Mouse (Mus musculus): ENCODE measurements around the gene Elovl6. TPM values are rescaled to one million over a fixed set of nuclear protein-coding genes. Genes with fewer than 3 reads are reported as not detected.

The Elovl6 gene
- total and polyA plus RNA-seq, 3 experiments, result 15.0 to 17.2 TPM; not detected in 1

- DNase-seq (ENCODE audit: low read depth, low spot score), result no peak
- Histone ChIP-seq H3K4me3 (ENCODE audit: control insufficient read depth in 1 of 2, insufficient read depth in 1 of 2, low read depth in 2 of 2, low read length in 2 of 2) (no peak overlapping the region), H3K27ac (ENCODE audit: control insufficient read depth, low read depth, low read length) (no peak overlapping the region), H3K27me3 (ENCODE audit: control insufficient read depth in 1 of 2, insufficient read depth in 2 of 2, low read length in 2 of 2) (no peaks in the 10 kb centered on the region), H3K36me3 (ENCODE audit: control insufficient read depth in 1 of 2, insufficient read depth in 2 of 2, low read length in 2 of 2) (peaks cover 0 to 10% of the 10 kb centered on the region in 2 experiments; a peak in 2 of 4 replicates), H3K9me3 (replicated peaks; ENCODE audit: insufficient read depth, low read length) (no peaks in the 10 kb centered on the region), H3K79me2 (ENCODE audit: control insufficient read depth, insufficient read depth, low read length, poor library complexity) (no peaks in the 10 kb centered on the region), H3K4me1 (ENCODE audit: control insufficient read depth in 1 of 2, insufficient read depth in 2 of 2, low read length in 2 of 2) (peaks cover 3 to 16% of the 10 kb centered on the region in 2 experiments; a peak in 3 of 4 replicates), H3K9ac (ENCODE audit: control insufficient read depth, low read depth, low read length, poor library complexity, severe bottlenecking) (no peak overlapping the region)
- TF ChIP-seq MYB (IDR thresholded peaks at IDR 0.05; ENCODE audit: low read depth, low read length), result no peak
- TF ChIP-seq TAL1 (IDR thresholded peaks at IDR 0.05; ENCODE audit: low read length), result no peak
- TF ChIP-seq GABPA (IDR thresholded peaks at IDR 0.05; ENCODE audit: low read depth, low read length), result no peak
Measured at GRCm38 (mm10) chr3:129680258-129680657, 148.1 kb downstream of the Elovl6 start.

- no peaks in the 10 kb centered on the region for H3K27me3 ChIP-seq (ENCODE audit: control insufficient read depth in 1 of 2, insufficient read depth in 2 of 2, low read length in 2 of 2)
- peaks cover 3 to 16% of the 10 kb centered on the region in 2 experiments; a peak in 3 of 4 replicates for H3K4me1 ChIP-seq (ENCODE audit: control insufficient read depth in 1 of 2, insufficient read depth in 2 of 2, low read length in 2 of 2)
- H3K4me3 ChIP-seq (ENCODE audit: control insufficient read depth in 1 of 2, insufficient read depth in 1 of 2, low read depth in 2 of 2, low read length in 2 of 2), result no peak overlapping the region
- H3K9ac ChIP-seq (ENCODE audit: control insufficient read depth, low read depth, low read length, poor library complexity, severe bottlenecking), result no peak overlapping the region
- H3K36me3 ChIP-seq (ENCODE audit: control insufficient read depth in 1 of 2, insufficient read depth in 2 of 2, low read length in 2 of 2), result peaks cover 0 to 10% of the 10 kb centered on the region in 2 experiments; a peak in 2 of 4 replicates
- peak overlapping the region; percentile 61 for H3K27ac ChIP-seq (ENCODE audit: control insufficient read depth, low read depth, low read length)
- no peak for TF ChIP-seq E2F4 (IDR thresholded peaks at IDR 0.05; ENCODE audit: borderline replicate concordance, low read depth, low read length)
- TF ChIP-seq POLR2A (IDR thresholded peaks at IDR 0.05; ENCODE audit: control insufficient read depth in 1 of 2, insufficient read depth in 1 of 2, low read depth in 1 of 2, low read length in 2 of 2, poor library complexity in 1 of 2), result no peak
- no peak for TF ChIP-seq SIN3A (IDR thresholded peaks at IDR 0.05; ENCODE audit: low read length)
- no peak for TF ChIP-seq SMC3 (IDR thresholded peaks at IDR 0.05; ENCODE audit: low read depth, low read length)
- no peak for TF ChIP-seq ZMIZ1 (IDR thresholded peaks at IDR 0.05; ENCODE audit: low read depth, low read length)
- TF ChIP-seq KAT2A (conservative IDR thresholded peaks at IDR 0.05; ENCODE audit: low read depth, low read length), result no peak
- TF ChIP-seq TCF12 (IDR thresholded peaks at IDR 0.05; ENCODE audit: low read depth, low read length), result no peak
- TF ChIP-seq EP300 (IDR thresholded peaks at IDR 0.05; ENCODE audit: low read depth in 1 of 2, low read length in 2 of 2), result no peak
- TF ChIP-seq ZC3H11A (IDR thresholded peaks at IDR 0.05; ENCODE audit: low read depth, low read length), result no peak
- TF ChIP-seq NELFE (IDR thresholded peaks at IDR 0.05; ENCODE audit: low read depth, low read length), result no peak
- no peak for TF ChIP-seq UBTF (IDR thresholded peaks at IDR 0.05; ENCODE audit: borderline replicate concordance, insufficient read depth, low read depth, low read length)
- TF ChIP-seq POLR2AphosphoS5 (IDR thresholded peaks at IDR 0.05; ENCODE audit: borderline replicate concordance, low read depth, low read length), result no peak
- DNase-seq (ENCODE audit: low read depth, low spot score), result peak; percentile 21
- H3K9me3 ChIP-seq (replicated peaks; ENCODE audit: insufficient read depth, low read length), result no peaks in the 10 kb centered on the region
- no peaks in the 10 kb centered on the region for H3K79me2 ChIP-seq (ENCODE audit: control insufficient read depth, insufficient read depth, low read length, poor library complexity)
Measured at GRCm38 (mm10) chr3:129681841-129682240, 149.7 kb downstream of the Elovl6 start.

GRCm38 (mm10) chr3:129682389-129682788, 150.2 kb downstream of the Elovl6 start:
- DNase-seq (ENCODE audit: low read depth, low spot score), result peak; percentile 84
- Histone ChIP-seq H3K9me3 (replicated peaks; ENCODE audit: insufficient read depth, low read length) (no peaks in the 10 kb centered on the region), H3K36me3 (ENCODE audit: control insufficient read depth in 1 of 2, insufficient read depth in 2 of 2, low read length in 2 of 2) (peaks cover 0 to 10% of the 10 kb centered on the region in 2 experiments; a peak in 2 of 4 replicates), H3K79me2 (ENCODE audit: control insufficient read depth, insufficient read depth, low read length, poor library complexity) (no peaks in the 10 kb centered on the region), H3K27me3 (ENCODE audit: control insufficient read depth in 1 of 2, insufficient read depth in 2 of 2, low read length in 2 of 2) (no peaks in the 10 kb centered on the region), H3K4me3 (ENCODE audit: control insufficient read depth in 1 of 2, insufficient read depth in 1 of 2, low read depth in 2 of 2, low read length in 2 of 2) (no peak overlapping the region; a peak in 1 of 4 replicates), H3K9ac (ENCODE audit: control insufficient read depth, low read depth, low read length, poor library complexity, severe bottlenecking) (no peak overlapping the region), H3K4me1 (ENCODE audit: control insufficient read depth in 1 of 2, insufficient read depth in 2 of 2, low read length in 2 of 2) (peaks cover 3 to 16% of the 10 kb centered on the region in 2 experiments; a peak in 3 of 4 replicates), H3K27ac (ENCODE audit: control insufficient read depth, low read depth, low read length) (peak overlapping the region; percentile 98)
- TF ChIP-seq GABPA (IDR thresholded peaks at IDR 0.05; ENCODE audit: low read depth, low read length) (no peak), POLR2AphosphoS5 (IDR thresholded peaks at IDR 0.05; ENCODE audit: borderline replicate concordance, low read depth, low read length) (no peak), USF2 (IDR thresholded peaks at IDR 0.05; ENCODE audit: borderline replicate concordance in 1 of 2, insufficient read depth in 1 of 2, low read depth in 1 of 2, low read length in 2 of 2) (no peak), CHD2 (IDR thresholded peaks at IDR 0.05; ENCODE audit: low read length) (no peak), TAL1 (IDR thresholded peaks at IDR 0.05; ENCODE audit: low read length) (0 out of 2 replicates have a peak, but pooled peaks have one; percentile 9), ZKSCAN1 (IDR thresholded peaks at IDR 0.05; ENCODE audit: low read depth, low read length) (no peak), TBP (IDR thresholded peaks at IDR 0.05; ENCODE audit: low read depth, low read length) (no peak), RAD21 (IDR thresholded peaks at IDR 0.05; ENCODE audit: low read depth, low read length) (no peak), SMC3 (IDR thresholded peaks at IDR 0.05; ENCODE audit: low read depth, low read length) (no peak), UBTF (IDR thresholded peaks at IDR 0.05; ENCODE audit: borderline replicate concordance, insufficient read depth, low read depth, low read length) (no peak), NRF1 (IDR thresholded peaks at IDR 0.05; ENCODE audit: insufficient read depth, low read depth, low read length, poor library complexity, severe bottlenecking) (no peak), MAX (IDR thresholded peaks at IDR 0.05; ENCODE audit: low read length) (peak; percentile 76; the same call in 1 of the 2 replicates), POLR2A (IDR thresholded peaks at IDR 0.05; ENCODE audit: control insufficient read depth in 1 of 2, insufficient read depth in 1 of 2, low read depth in 1 of 2, low read length in 2 of 2, poor library complexity in 1 of 2) (no peak), CTCF (IDR thresholded peaks at IDR 0.05 in 2 of 3, conservative IDR thresholded peaks at IDR 0.05 in 1 of 3; ENCODE audit: control insufficient read depth in 1 of 3, insufficient read depth in 1 of 3, low read depth in 2 of 3, low read length in 3 of 3, poor library complexity in 1 of 3, severe bottlenecking in 1 of 3) (no peak), JUND (IDR thresholded peaks at IDR 0.05; ENCODE audit: low read depth, low read length) (no peak)

All from MEL (cell line).